Mouse (Mus musculus) limb, embryonic 14.5 days (tissue): ENCODE results near the gene Magi2. TPM values are rescaled to one million over a fixed set of nuclear protein-coding genes. Genes with fewer than 3 reads are reported as not detected.

ENCODE experiments used
- ATAC-seq: fragments of 200-750 bp; cut with Nextera tagmentation; 2 replicates; pipeline ENCODE4 v1.8.0; 2017; ENCODE audit warnings: low read depth, moderate number of reproducible peaks, moderate TSS enrichment; ENCODE audit not compliant: low FRiP score
- DNase-seq: peaks from one replicate; pipeline ENCODE4 v3.0.0-alpha.2; 2015; ENCODE audit warnings: low spot score
- H3K27ac ChIP-seq: fragments of 300-500 bp; sonication (generic); replicated peaks from 2 replicates; pipeline ENCODE4 v1.5.1; 2014; ENCODE audit warnings: low read depth, mild to moderate bottlenecking, low read length, moderate library complexity, mixed read lengths
- H3K27me3 ChIP-seq: fragments of 300-500 bp; sonication (generic); 2 replicates; pipeline ENCODE4 v1.6.1; 2014; ENCODE audit warnings: low read length, mixed read lengths; ENCODE audit not compliant: control insufficient read depth, insufficient read depth
- H3K36me3 ChIP-seq: fragments of 300-500 bp; sonication (generic); 2 replicates; pipeline ENCODE4 v1.6.1; 2014; ENCODE audit warnings: mild to moderate bottlenecking, low read length, moderate library complexity, mixed read lengths; ENCODE audit not compliant: control insufficient read depth, insufficient read depth
- H3K4me1 ChIP-seq: fragments of 300-500 bp; sonication (generic); 2 replicates; pipeline ENCODE4 v1.6.1; 2014; ENCODE audit warnings: antibody characterized with exemption, low read length, mixed read lengths; ENCODE audit not compliant: control insufficient read depth, insufficient read depth
- H3K4me2 ChIP-seq: fragments of 300-500 bp; sonication (generic); replicated peaks from 2 replicates; pipeline ENCODE4 v1.6.1; 2014; ENCODE audit warnings: low read depth, mild to moderate bottlenecking, low read length, moderate library complexity; ENCODE audit not compliant: severe bottlenecking
- H3K4me3 ChIP-seq: fragments of 300-500 bp; sonication (generic); replicated peaks from 2 replicates; pipeline ENCODE4 v1.5.1; 2014; ENCODE audit warnings: low read length
- H3K9ac ChIP-seq: fragments of 300-500 bp; sonication (generic); 2 replicates; pipeline ENCODE4 v1.6.1; 2014; ENCODE audit warnings: mild to moderate bottlenecking, low read depth, low read length, moderate library complexity; ENCODE audit not compliant: severe bottlenecking
- H3K9me3 ChIP-seq: fragments of 300-500 bp; sonication (generic); 2 replicates; pipeline ENCODE4 v1.6.1; 2016; ENCODE audit warnings: low read length; ENCODE audit not compliant: control insufficient read depth
- POLR2A ChIP-seq: fragments of 200-500 bp; IDR thresholded peaks from 2 replicates; pipeline ENCODE4 v1.8.0; 2012; ENCODE audit warnings: inconsistent platforms, mild to moderate bottlenecking, moderate library complexity, borderline replicate concordance; ENCODE audit not compliant: insufficient read depth, insufficient read length; ENCODE audit errors: extremely low read depth
- WGBS: fragments of 180-500 bp; shearing (Covaris S2); extraction: QIAGEN DNeasy Blood & Tissue Kit; methylation state at CpG from one replicate; pipeline ENCODE4 v1.1.7; 2014; 5-methylcytosine and 5-hydroxymethylcytosine counted together
- polyA plus RNA-seq, 2 experiments: library from polyadenylated mRNA; depleted of rRNA in 1 of 2; stranded (reverse) in 1 of 2; unstranded in 1 of 2; fragments of >200 nt; fragmentation: Nextera tagmentation in 1 of 2; extraction: Ambion mirVana in 1 of 2; gene quantifications; 2 replicates each; pipeline versions ENCODE4 v1.2.1 to v1.2.3; 2012 to 2014

The Magi2 gene
- polyA plus RNA-seq, 2 experiments: 4.0 to 4.5 TPM

DNA sequence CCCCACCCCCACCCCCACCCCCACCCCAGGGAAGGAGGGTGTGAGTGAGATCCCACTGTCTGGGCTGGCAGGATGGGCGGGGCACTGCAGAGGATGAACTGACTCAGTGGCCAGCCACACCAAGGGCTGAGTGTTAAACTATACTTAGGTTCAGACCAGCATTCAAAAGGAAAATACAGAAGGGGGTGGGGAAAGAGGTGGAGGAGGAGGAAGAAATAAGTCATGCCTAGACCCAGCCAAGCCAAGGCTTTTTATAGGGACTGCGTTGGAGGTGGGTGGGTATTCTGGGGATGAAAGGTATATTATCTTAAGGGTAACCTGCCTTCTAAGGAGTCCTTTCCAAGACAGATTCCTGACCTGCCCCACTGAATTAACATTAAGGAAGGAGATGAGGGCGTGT lies 1420.1 kb downstream of the Magi2 start:
- H3K4me1 ChIP-seq: no peaks in the 10 kb centered on the region
- no peak for DNase-seq

DNA sequence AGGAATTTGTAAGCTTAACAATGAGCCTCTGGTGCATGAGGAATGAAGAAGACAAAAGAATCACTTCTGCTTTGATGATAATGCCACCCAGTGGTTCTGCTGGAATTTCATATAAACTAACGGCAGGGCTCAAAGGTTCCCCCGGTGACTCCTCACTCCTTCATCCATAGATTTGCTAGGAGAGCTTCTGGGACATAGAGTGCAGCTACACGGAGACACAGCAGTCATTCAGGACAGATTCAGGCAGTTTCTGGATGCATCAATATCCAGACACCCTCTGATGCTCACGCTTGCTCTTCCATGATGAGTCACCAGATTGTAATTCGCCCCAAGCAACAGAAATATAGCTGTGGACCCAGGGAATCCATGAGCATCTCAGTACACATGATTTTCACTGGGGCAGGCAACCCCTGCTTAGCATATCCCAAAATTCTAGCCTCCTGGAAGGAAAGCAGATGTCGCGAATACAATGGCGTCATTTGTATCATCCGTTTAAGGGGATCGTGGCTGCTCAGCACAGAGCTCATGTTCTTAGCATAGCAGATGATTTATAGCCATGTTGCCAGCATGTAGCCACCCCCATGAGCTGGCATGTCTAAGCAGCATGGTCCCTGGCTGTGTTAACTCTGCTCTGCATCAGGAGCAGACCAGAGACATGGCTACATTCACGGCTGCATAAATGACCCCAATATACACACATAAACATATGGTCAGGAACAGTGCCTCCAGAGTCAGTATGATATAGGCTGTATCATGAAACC lies 1426.8 kb downstream of the Magi2 start:
- TF ChIP-seq POLR2A: no peak
- 0 out of 2 replicates have a peak, but pooled peaks cover 5% of the 10 kb centered on the region for H3K9me3 ChIP-seq
- no peak for ATAC-seq

More for the DNA sequence above, 1420.1 kb downstream of the Magi2 start:
- no peak overlapping the region for H3K4me3 ChIP-seq
- no peak overlapping the region for H3K4me2 ChIP-seq
- no peaks in the 10 kb centered on the region for H3K36me3 ChIP-seq
- H3K9me3 ChIP-seq: 0 out of 2 replicates have a peak, but pooled peaks cover 5% of the 10 kb centered on the region
- H3K9ac ChIP-seq: no peak overlapping the region
- WGBS: 89% methylated on average over 3 of the region's 3 CpGs
- no peak overlapping the region for H3K27ac ChIP-seq
- no peak for TF ChIP-seq POLR2A
- no peaks in the 10 kb centered on the region for H3K27me3 ChIP-seq
- no peak for ATAC-seq

DNA sequence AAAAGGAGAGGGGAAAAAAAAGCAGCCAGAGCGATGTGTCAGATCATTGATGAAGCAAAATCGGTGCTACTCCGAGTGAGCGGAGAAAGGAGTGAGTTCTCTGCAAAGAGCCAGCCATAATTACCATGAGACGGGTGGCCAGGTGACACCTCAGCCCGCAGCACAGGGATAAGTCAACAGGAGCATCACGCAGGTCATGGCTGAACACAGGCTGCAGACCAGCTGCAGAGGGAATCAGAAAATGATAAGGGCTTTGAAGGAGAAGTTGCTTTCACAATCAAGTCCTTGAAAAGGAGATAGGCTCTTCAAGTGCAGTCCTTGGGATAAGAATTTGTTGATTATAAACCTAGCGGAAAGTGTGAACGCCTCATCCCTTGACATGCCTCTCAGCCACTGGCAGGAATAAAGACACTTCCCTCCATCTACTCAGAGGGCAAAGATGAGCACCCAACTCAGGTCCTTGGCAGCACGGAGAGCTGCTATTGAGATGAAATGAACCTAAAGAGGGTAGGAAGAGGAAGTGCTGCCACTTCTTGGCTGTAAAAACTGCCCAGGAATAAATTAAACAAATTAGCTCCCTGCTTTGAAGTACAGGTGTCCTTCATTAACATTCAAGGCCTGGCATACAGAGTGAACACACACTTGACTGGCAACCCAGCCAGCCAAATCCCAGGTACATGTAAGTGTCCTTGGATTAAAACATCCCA lies 1428.1 kb downstream of the Magi2 start:
- Histone ChIP-seq H3K9me3 (no peaks in the 10 kb centered on the region), H3K9ac (no peak overlapping the region), H3K4me2 (no peak overlapping the region), H3K27me3 (no peaks in the 10 kb centered on the region), H3K4me3 (no peak overlapping the region), H3K27ac (no peak overlapping the region), H3K4me1 (no peaks in the 10 kb centered on the region), H3K36me3 (no peaks in the 10 kb centered on the region)
- 67% methylated on average over 10 of the region's 10 CpGs for WGBS
- no peak for DNase-seq
- no peak for ATAC-seq
- TF ChIP-seq POLR2A: no peak

More for the DNA sequence above, 1426.8 kb downstream of the Magi2 start:
- Histone ChIP-seq H3K9ac (no peak overlapping the region), H3K27me3 (no peaks in the 10 kb centered on the region), H3K4me3 (no peak overlapping the region), H3K4me1 (no peaks in the 10 kb centered on the region), H3K36me3 (no peaks in the 10 kb centered on the region), H3K4me2 (no peak overlapping the region), H3K27ac (no peak overlapping the region)
- WGBS: 66% methylated on average over 11 of the region's 11 CpGs
- DNase-seq: no peak

DNA sequence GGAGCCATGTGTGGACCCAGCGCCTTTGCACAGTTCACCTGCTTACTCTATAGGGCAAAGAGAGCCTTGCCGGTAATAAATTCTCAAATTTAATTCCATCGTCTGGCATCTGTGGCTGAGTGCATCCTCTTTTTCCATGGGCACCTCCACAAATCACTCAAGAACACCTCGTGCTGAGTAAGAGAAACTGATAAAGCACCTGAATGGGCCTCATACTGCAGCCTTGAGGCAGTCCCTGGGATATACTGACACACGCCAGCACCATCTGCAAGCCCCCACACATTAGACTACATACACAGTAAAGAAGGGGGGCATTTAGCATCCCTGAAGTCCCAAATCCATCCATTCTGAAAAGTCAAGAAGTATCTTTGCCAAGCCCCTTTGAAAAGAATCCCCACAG lies 1430.2 kb downstream of the Magi2 start:
- Histone ChIP-seq H3K9me3 (no peaks in the 10 kb centered on the region), H3K4me1 (no peaks in the 10 kb centered on the region), H3K4me3 (no peak overlapping the region), H3K36me3 (no peaks in the 10 kb centered on the region), H3K9ac (no peak overlapping the region), H3K4me2 (no peak overlapping the region), H3K27ac (no peak overlapping the region), H3K27me3 (no peaks in the 10 kb centered on the region)
- TF ChIP-seq POLR2A: no peak
- DNase-seq (no peak), ATAC-seq (no peak)
- WGBS: 75% methylated on average over 5 of the region's 5 CpGs

DNA sequence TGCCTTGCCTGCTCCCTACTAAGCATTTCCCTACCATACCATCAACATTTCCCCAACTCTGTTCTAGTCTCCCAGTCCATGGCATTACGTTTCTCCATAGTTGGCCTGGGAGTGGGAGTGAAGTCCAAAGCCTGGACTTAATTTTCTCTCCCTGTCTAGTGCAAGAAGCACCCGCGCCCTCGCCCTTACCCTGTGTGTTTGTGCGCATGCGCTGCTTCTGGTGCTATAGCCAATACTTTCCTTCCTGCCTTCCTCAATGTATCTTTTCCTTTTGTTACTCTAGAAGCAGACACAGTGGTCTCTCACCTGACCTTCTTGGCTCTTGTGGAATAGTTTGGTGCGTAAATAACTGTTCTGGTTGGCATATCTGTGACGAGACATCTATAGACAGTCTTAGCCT lies 1440.8 kb downstream of the Magi2 start:
- TF ChIP-seq POLR2A: no peak
- Histone ChIP-seq H3K4me3 (no peak overlapping the region), H3K4me1 (no peaks in the 10 kb centered on the region), H3K36me3 (no peaks in the 10 kb centered on the region), H3K27me3 (no peaks in the 10 kb centered on the region), H3K9ac (no peak overlapping the region), H3K4me2 (no peak overlapping the region), H3K9me3 (no peaks in the 10 kb centered on the region), H3K27ac (no peak overlapping the region)
- no peak for DNase-seq
- ATAC-seq: no peak
- 90% methylated on average over 8 of the region's 8 CpGs for WGBS
